Mouse (Mus musculus) midbrain, postnatal 0 days (tissue): ENCODE results near the gene Tex48. TPM values are rescaled to one million over a fixed set of nuclear protein-coding genes. Genes with fewer than 3 reads are reported as not detected.

Experiments
- ATAC-seq: fragments of 200-750 bp; cut with Nextera tagmentation; 2 replicates; pipeline ENCODE4 v1.8.0; 2017; ENCODE audit warnings: moderate number of reproducible peaks, mild to moderate bottlenecking, moderate TSS enrichment, moderate library complexity; ENCODE audit not compliant: low FRiP score
- DNase-seq: peaks from one replicate; pipeline ENCODE4 v3.0.0-alpha.2; 2015; ENCODE audit warnings: low spot score
- H3K27ac ChIP-seq: fragments of 300-500 bp; sonication (generic); 2 replicates; pipeline ENCODE4 v1.5.1; 2014; ENCODE audit warnings: low read depth, mild to moderate bottlenecking, low read length, mixed read lengths
- H3K27me3 ChIP-seq: fragments of 300-500 bp; sonication (generic); 2 replicates; pipeline ENCODE4 v1.6.1; 2014; ENCODE audit warnings: low read length, control low read depth, mixed read lengths; ENCODE audit not compliant: insufficient read depth
- H3K36me3 ChIP-seq: fragments of 300-500 bp; sonication (generic); 2 replicates; pipeline ENCODE4 v1.6.1; 2014; ENCODE audit warnings: low read length, control low read depth, mixed read lengths; ENCODE audit not compliant: insufficient read depth
- H3K4me1 ChIP-seq: fragments of 300-500 bp; sonication (generic); 2 replicates; pipeline ENCODE4 v1.6.1; 2014; ENCODE audit warnings: mild to moderate bottlenecking, control low read depth, antibody characterized with exemption, low read length, mixed read lengths; ENCODE audit not compliant: insufficient read depth
- H3K4me2 ChIP-seq: fragments of 300-500 bp; sonication (generic); 2 replicates; pipeline ENCODE4 v1.6.1; 2014; ENCODE audit warnings: low read depth, mild to moderate bottlenecking, low read length, mixed read lengths; ENCODE audit not compliant: poor library complexity, severe bottlenecking
- H3K4me3 ChIP-seq: fragments of 300-500 bp; sonication (generic); 2 replicates; pipeline ENCODE4 v1.5.1; 2014; ENCODE audit warnings: low read depth, mild to moderate bottlenecking, low read length, moderate library complexity
- H3K9ac ChIP-seq: fragments of 300-500 bp; sonication (generic); replicated peaks from 2 replicates; pipeline ENCODE4 v1.6.1; 2014; ENCODE audit warnings: mild to moderate bottlenecking, low read length, moderate library complexity, mixed read lengths; ENCODE audit not compliant: poor library complexity, severe bottlenecking
- H3K9me3 ChIP-seq: fragments of 300-500 bp; sonication (generic); 2 replicates; pipeline ENCODE4 v1.6.1; 2016; ENCODE audit warnings: low read length, control low read depth
- CTCF ChIP-seq: IDR thresholded peaks from 2 replicates; pipeline ENCODE4 v1.5.1; 2016; ENCODE audit warnings: antibody characterized with exemption, mild to moderate bottlenecking
- WGBS: fragments of 180-500 bp; shearing (Covaris S2); extraction: QIAGEN DNeasy Blood & Tissue Kit; methylation state at CpG from one replicate; pipeline ENCODE4 v1.1.7; 2014; 5-methylcytosine and 5-hydroxymethylcytosine counted together
- polyA plus RNA-seq: library from polyadenylated mRNA; unstranded; fragments of >200 nt; fragmentation: Nextera tagmentation; extraction: Ambion mirVana; gene quantifications from 2 replicates; pipeline ENCODE4 v1.2.1, GENCODE M21; 2015
- total RNA-seq: library from RNA; depleted of rRNA; stranded (reverse); fragments of >200 nt; gene quantifications from 2 replicates; pipeline ENCODE4 v1.2.3, GENCODE M21; 2014

Gene Tex48
- total and polyA plus RNA-seq, 2 experiments from 2014 or later, result not detected

- H3K9me3 ChIP-seq, result no peaks in the 10 kb centered on the region
- no peak overlapping the region for H3K27ac ChIP-seq
- TF ChIP-seq CTCF, result no peak
- no peaks in the 10 kb centered on the region for H3K27me3 ChIP-seq
- no peaks in the 10 kb centered on the region for H3K36me3 ChIP-seq
- ATAC-seq, result no peak
- no peak overlapping the region for H3K4me2 ChIP-seq
- H3K9ac ChIP-seq, result no peak overlapping the region
- WGBS, result 90% methylated on average over 1 of the region's 1 CpGs
- no peak for DNase-seq
- no peaks in the 10 kb centered on the region for H3K4me1 ChIP-seq
- no peak overlapping the region for H3K4me3 ChIP-seq
Measured at GRCm38 (mm10) chr4:63659775-63660174, 37.5 kb upstream of the Tex48 start.

GRCm38 (mm10) chr4:63659086-63659485 is 36.9 kb upstream of the Tex48 start:
- ATAC-seq, result no peak
- Histone ChIP-seq H3K36me3 (no peaks in the 10 kb centered on the region), H3K4me3 (no peak overlapping the region), H3K9ac (no peak overlapping the region), H3K27me3 (no peaks in the 10 kb centered on the region), H3K4me1 (no peaks in the 10 kb centered on the region), H3K27ac (no peak overlapping the region), H3K9me3 (no peaks in the 10 kb centered on the region), H3K4me2 (no peak overlapping the region)
- WGBS, result 30% methylated on average over 4 of the region's 4 CpGs
- no peak for TF ChIP-seq CTCF
- no peak for DNase-seq

GRCm38 (mm10) chr4:63654381-63654780 is 32.2 kb upstream of the Tex48 start:
- no peak overlapping the region for H3K4me2 ChIP-seq
- no peaks in the 10 kb centered on the region for H3K27me3 ChIP-seq
- no peaks in the 10 kb centered on the region for H3K4me1 ChIP-seq
- H3K4me3 ChIP-seq, result no peak overlapping the region
- H3K9me3 ChIP-seq, result no peaks in the 10 kb centered on the region
- ATAC-seq (no peak), DNase-seq (no peak)
- peak; percentile 53 for TF ChIP-seq CTCF
- H3K9ac ChIP-seq, result no peak overlapping the region
- H3K27ac ChIP-seq, result no peak overlapping the region
- H3K36me3 ChIP-seq, result no peaks in the 10 kb centered on the region
- WGBS, result 69% methylated on average over 1 of the region's 1 CpGs

GRCm38 (mm10) chr4:63643956-63644726 is 21.9 kb upstream of the Tex48 start:
- Histone ChIP-seq H3K9me3 (no peaks in the 10 kb centered on the region), H3K9ac (no peak overlapping the region), H3K27me3 (no peaks in the 10 kb centered on the region; the same call in 1 of the 2 replicates), H3K27ac (no peak overlapping the region), H3K4me1 (no peaks in the 10 kb centered on the region), H3K4me2 (no peak overlapping the region), H3K4me3 (no peak overlapping the region), H3K36me3 (no peaks in the 10 kb centered on the region)
- ATAC-seq (peak; percentile 63), DNase-seq (no peak)
- TF ChIP-seq CTCF, result no peak

- DNase-seq (no peak), ATAC-seq (no peak)
- Histone ChIP-seq H3K27ac (no peak overlapping the region), H3K4me3 (no peak overlapping the region), H3K27me3 (no peaks in the 10 kb centered on the region; the same call in 1 of the 2 replicates), H3K9ac (no peak overlapping the region), H3K4me1 (no peaks in the 10 kb centered on the region), H3K4me2 (no peak overlapping the region), H3K9me3 (no peaks in the 10 kb centered on the region), H3K36me3 (no peaks in the 10 kb centered on the region)
- TF ChIP-seq CTCF, result no peak
- WGBS, result 63% methylated on average over 2 of the region's 2 CpGs
Measured at GRCm38 (mm10) chr4:63639842-63640241, 17.6 kb upstream of the Tex48 start.

- no peaks in the 10 kb centered on the region for H3K27me3 ChIP-seq
- ATAC-seq (no peak), DNase-seq (no peak)
- no peak overlapping the region for H3K4me3 ChIP-seq
- no peak overlapping the region for H3K9ac ChIP-seq
- 64% methylated on average over 1 of the region's 1 CpGs for WGBS
- no peaks in the 10 kb centered on the region for H3K4me1 ChIP-seq
- no peak overlapping the region for H3K27ac ChIP-seq
- H3K36me3 ChIP-seq, result no peaks in the 10 kb centered on the region
- no peak overlapping the region for H3K4me2 ChIP-seq
- no peak for TF ChIP-seq CTCF
- no peaks in the 10 kb centered on the region for H3K9me3 ChIP-seq
Measured at GRCm38 (mm10) chr4:63638603-63639002, 16.4 kb upstream of the Tex48 start.
